Mouse (Mus musculus) activated CD4-positive, CD25-positive, alpha-beta regulatory T cell, adult 4 months (primary cell): Measurements from ENCODE around the gene Pnp2. TPM values are rescaled to one million over a fixed set of nuclear protein-coding genes. Genes with fewer than 3 reads are reported as not detected.
"Not testable (repeated sequence)": the region's sequence is repeated elsewhere in the genome, so short reads cannot be mapped to it uniquely, and the experiment has no call there.

Experiments used
- ATAC-seq: one replicate; pipeline ENCODE4 v1.8.0; 2017
- polyA plus RNA-seq, 2 experiments: library from polyadenylated mRNA; unstranded; fragments of 100-300 nt; shearing (Covaris generic); gene quantifications; one replicate each; pipeline ENCODE4 v1.2.1; 2017

Gene Pnp2
- polyA plus RNA-seq, 2 experiments from 2014 or later = 0.60 to 0.85 TPM

DNA sequence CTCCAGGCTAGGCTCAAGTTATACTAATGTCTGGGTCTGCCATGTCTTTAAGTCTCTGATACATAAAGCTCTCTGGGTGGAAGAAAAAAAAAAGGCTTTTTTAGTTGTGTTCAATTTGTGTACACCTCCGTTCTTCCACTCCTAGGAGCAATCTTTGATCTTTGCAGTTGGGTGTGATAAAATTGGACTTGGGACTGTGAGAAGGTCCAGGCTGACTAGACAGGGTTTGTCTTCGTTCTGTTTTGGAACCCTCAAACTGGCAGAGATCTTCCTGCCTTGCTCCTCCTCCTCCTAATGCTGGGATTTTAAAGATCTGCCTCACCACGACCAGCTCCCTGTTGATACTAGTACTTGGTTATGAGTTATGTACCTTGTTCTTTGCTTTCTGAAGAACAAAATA is 1.4 kb downstream of the Pnp2 start:
- ATAC-seq = not testable (repeated sequence)

GRCm38 (mm10) chr14:50958289-50958995 is 2.6 kb downstream of the Pnp2 start:
- not testable (repeated sequence) for ATAC-seq

DNA sequence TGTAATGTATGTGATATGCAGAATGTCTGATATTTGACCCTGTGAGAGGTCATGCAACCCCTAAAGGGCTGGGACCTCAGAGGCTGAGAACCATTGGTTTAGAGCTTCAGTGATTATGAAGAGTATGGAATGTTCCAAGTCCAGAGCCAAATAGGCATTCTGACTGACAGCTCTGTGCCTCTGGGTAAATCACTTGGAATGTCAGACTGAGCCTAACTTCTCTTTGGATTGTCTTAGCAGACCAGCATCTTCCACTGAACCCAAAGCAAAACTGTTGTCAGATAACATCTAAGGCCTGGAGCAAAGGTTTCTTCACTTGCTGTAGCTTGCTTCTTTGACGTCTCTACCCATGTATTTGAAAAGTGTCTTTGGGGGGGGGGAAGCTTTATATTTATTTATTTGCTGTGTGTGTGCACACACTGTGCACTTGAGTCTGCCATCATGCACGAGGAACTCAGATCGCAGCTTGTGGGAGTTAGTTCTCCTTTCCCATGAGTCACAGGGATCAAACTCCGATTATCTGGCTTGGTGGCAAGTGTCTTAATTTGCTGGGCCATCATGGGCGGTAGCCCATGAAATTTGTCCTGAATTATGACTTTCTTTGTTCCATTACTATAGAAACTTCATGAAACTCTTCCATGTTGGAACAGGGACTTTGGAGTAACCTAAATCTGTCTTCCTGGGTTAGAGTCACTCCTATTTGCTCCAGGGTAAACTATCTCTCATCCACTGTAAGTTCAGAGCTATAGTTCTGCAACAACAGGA is 12.6 kb downstream of the Pnp2 start:
- no peak for ATAC-seq

DNA sequence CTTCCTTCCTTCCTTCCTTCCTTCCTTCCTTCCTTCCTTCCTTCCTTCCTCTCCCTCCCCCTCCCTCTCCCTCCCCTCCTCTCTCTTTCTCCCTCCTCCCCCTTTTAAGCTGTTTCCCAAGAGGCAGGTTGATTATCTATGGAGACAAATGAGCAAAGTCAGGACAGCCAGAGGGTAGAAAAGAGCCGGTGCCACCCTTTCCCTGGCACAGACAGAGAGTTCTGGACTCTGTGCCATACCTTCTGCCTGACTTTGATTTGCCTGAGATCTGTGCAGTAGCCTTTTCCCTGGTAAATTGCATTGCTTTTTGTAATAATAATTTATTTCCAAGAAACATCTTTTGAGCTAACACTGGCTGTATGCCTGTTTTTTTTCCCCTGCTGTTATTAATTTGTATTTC is 13.2 kb downstream of the Pnp2 start:
- ATAC-seq = no peak

GRCm38 (mm10) chr14:50969558-50970544 is 14.1 kb downstream of the Pnp2 start:
- no peak for ATAC-seq

DNA sequence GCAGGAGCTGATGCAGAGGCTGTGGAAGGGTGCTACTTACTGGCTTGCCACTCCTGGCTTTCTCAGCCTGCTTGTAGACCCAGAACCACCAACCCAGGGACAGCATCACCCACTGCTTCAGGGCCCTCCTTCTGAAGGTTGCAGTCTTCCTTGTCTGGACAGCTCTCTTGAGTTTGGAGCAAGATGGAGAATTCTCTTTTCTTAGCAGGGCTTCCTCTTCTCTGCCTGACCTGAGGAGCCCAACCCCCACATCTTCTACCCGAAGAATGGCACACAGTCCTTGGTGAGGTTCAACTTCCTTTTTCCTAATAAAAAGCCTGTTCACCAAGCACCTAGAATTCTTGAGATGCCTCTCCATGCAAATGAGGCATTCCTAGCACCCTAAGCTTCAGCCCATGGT is 15.0 kb downstream of the Pnp2 start:
- no peak for ATAC-seq

DNA sequence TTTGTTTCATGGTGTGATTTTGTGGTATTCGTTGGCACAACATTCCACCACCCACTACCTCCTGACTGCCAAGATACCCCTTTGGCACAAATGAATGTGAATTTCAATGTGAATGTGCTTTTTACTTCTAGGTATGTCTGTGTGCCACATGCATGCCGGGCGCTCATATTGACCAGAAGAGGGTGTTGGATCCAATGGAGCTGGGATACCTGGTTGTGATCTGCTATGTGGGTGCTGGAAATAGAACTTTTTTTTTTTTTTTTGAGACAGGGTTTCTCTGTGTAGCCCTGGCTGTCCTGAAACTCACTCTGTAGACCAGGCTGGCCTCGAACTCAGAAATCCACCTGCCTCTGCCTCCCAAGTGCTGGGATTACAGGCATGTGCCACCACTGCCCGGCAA is 17.3 kb downstream of the Pnp2 start:
- not testable (repeated sequence) for ATAC-seq

- no peak for ATAC-seq
These were observed 17.9 kb downstream of the Pnp2 start for GRCm38 (mm10) chr14:50973700-50974099.

- no peak for ATAC-seq
These were observed 19.2 kb downstream of the Pnp2 start for GRCm38 (mm10) chr14:50975001-50975400.

- no peak for ATAC-seq
These were observed 20.9 kb downstream of the Pnp2 start for GRCm38 (mm10) chr14:50976674-50977073.

GRCm38 (mm10) chr14:50978451-50978850 is 22.7 kb downstream of the Pnp2 start:
- ATAC-seq = not testable (repeated sequence)

DNA sequence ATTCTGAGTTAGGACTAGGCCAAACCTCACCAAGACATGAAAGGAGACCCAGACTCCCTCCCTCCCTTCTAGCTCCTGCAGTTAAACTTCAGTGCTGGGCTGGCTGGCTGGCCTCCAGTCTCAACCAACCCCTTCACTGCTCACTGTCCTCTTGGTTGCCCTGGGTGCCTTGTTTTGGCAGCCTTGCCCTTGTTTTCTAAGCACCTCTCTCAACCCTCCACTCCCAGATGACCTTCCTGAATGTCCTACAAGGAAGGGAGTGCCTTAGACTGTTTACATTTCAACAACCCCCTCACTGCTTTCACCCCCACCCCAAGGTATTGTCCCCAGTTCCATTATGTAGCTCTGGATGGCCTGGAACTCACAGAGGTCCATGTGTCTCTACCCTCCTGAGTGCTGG is 23.8 kb downstream of the Pnp2 start:
- ATAC-seq = no peak

- peak; percentile 78 for ATAC-seq
These were observed 25.4 kb downstream of the Pnp2 start for GRCm38 (mm10) chr14:50981207-50981606.

DNA sequence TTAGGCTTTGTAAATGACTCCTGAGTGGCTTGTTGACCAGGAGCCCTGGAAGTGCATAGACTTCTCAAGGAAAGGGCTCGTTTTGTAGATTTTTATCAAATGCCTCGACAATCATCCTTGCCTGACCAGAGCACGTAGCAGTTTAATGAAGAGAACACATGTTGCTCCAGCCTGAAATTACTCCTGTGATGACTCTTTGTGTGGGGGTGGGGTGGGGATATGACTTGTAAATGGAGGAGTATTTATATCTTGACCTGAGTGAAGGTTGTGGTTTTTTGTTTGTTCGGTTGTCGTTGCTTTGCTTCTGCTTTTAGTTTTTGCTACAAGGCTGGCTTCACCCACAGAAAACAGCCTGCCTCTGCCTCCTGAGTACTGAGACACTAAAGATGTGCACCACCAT is 26.0 kb downstream of the Pnp2 start:
- ATAC-seq = no peak

DNA sequence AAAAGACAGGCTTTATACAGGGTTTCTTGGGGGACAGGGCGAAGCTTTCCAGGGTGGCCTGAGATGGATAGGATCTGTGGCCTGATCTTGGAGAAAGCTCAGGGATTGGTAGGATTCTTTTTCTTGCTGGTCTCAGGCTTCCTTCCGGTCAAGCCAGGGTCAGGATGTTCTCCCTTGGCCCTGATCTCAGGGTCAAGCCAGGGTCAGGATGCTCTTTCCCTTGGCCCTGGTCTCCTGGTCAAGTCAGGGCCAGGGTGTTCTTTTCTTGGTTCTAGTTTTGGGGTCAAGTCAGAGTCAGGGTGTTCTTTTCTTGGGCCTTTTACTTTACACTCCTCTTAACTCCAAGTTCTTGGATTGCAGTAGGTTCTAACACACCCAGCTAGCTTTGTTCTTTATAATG is 31.9 kb downstream of the Pnp2 start:
- ATAC-seq = no peak

DNA sequence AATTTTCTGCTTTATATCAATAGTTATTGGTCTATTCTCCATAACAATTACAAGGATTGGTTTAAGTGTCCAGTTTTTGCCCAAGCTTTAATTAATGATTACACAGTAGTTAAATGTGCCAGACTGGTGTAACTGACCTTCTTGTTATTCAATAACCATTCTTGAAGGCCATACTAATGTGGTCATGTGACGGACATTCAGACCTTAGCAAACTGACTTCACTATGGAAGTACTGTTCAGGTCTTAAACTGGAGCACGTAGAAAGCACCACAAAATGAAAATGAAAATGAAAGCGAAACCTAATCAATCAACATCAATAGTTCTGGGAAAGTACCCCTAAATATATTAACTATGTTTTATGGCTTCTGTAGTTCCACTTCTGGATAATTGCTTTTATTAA is 35.2 kb downstream of the Pnp2 start:
- peak; percentile 97 for ATAC-seq

- peak; percentile 19 for ATAC-seq
These were observed 41.3 kb downstream of the Pnp2 start for GRCm38 (mm10) chr14:50997088-50997487.

- peak; percentile 81 for ATAC-seq
These were observed 42.3 kb downstream of the Pnp2 start for GRCm38 (mm10) chr14:50997999-50998666.

DNA sequence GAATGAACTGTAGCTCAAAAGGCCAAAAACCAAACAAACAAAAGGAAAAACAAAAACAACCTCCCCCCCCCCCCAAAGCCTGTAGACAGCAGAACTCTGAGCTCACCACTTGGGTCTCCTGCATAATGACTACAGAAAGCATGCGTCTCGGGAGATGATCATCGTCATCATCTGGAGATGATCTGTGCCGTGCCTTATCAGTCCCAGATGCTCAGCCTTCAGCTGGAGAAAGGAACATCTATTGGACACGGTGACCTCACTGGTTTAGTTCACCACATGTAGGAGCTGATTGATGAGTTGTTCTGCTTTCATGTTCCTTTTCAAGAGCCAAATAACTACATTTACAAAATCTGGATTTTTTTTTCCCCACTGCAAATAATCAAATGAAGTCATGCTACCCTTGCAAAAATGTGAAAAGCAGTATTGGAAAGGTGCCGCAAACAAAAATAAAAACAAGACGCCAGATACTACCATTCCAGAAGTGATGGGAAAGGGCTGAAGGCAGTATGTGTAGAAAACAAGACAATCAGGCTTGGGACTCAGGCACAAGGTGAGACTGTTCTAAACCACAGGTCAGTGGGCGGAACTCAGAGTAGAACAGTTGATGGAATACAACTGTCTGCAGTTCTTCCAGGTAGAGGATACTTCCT is 51.5 kb downstream of the Pnp2 start, which contains the start of gene Rnase10:
Rnase10 (plus strand) TSS at position 600 of the 650 bp plus-strand sequence.
- no peak for ATAC-seq

- ATAC-seq = no peak
These were observed 52.3 kb downstream of the Pnp2 start for GRCm38 (mm10) chr14:51007914-51008713.

DNA sequence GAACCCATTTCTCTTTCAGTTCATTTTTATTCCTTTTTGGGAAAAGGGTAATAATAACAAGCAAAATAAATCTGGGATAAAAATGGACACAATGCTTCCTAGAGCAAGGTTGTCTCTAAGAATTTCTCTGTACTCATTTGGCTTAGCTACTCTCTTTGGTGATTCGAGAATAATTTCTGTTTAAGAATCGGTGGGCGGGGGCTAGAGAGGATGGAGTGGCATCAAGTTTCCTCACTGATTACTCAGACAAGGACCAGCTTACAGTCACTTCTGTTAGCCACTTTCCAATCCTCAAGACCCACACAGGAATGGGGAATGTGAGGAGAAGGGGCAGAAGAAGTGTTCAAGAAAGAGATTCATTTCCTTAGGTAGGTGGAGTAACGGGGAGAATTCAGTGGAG is 53.0 kb downstream of the Pnp2 start:
- no peak for ATAC-seq
